Mouse (Mus musculus) neural tube, embryonic 13.5 days (tissue): Measurements from ENCODE around the gene Slc7a3. TPM values are rescaled to one million over a fixed set of nuclear protein-coding genes. Genes with fewer than 3 reads are reported as not detected.

Source experiments
- polyA plus RNA-seq: library from polyadenylated mRNA; unstranded; fragments of >200 nt; fragmentation: Nextera tagmentation; extraction: Ambion mirVana; gene quantifications from 2 replicates; pipeline ENCODE4 v1.2.1, GENCODE M21; 2015

Gene Slc7a3
- polyA plus RNA-seq, 1 experiment from 2014 or later, result 1.1 TPM

Other genes starting within 250 kb of the Slc7a3 start
- 0.11 TPM in 1 of 2 replicates, not detected in the other for gene Tex11, start 26.4 kb downstream of the Slc7a3 start, polyA plus RNA-seq
- gene Snx12, start 136.5 kb upstream of the Slc7a3 start, polyA plus RNA-seq, result 50.3 and 61.3 TPM in 2 replicates
- gene Foxo4, start 168.5 kb upstream of the Slc7a3 start, polyA plus RNA-seq, result 1.0 and 1.1 TPM in 2 replicates
- not detected in 2 replicates for gene Gm614, start 178.0 kb upstream of the Slc7a3 start, polyA plus RNA-seq
- gene Il2rg, start 182.2 kb upstream of the Slc7a3 start, polyA plus RNA-seq, result 6.8 and 7.1 TPM in 2 replicates
- gene Gm20489, start 183.0 kb upstream of the Slc7a3 start, polyA plus RNA-seq, result not detected in 2 replicates
- 25.9 and 26.6 TPM in 2 replicates for gene Med12, start 188.0 kb upstream of the Slc7a3 start, polyA plus RNA-seq
- 59.3 and 63.7 TPM in 2 replicates for gene Nlgn3, start 213.1 kb upstream of the Slc7a3 start, polyA plus RNA-seq